Mouse (Mus musculus): ENCODE results near the gene Usp2. TPM values are rescaled to one million over a fixed set of nuclear protein-coding genes. Genes with fewer than 3 reads are reported as not detected.
A peak's percentile ranks its signal among the peaks of the same experiment; 100 is the strongest.

Usp2 gene
- total RNA-seq, 2 experiments from 2014 or later: 41.7 to 47.2 TPM

DNA sequence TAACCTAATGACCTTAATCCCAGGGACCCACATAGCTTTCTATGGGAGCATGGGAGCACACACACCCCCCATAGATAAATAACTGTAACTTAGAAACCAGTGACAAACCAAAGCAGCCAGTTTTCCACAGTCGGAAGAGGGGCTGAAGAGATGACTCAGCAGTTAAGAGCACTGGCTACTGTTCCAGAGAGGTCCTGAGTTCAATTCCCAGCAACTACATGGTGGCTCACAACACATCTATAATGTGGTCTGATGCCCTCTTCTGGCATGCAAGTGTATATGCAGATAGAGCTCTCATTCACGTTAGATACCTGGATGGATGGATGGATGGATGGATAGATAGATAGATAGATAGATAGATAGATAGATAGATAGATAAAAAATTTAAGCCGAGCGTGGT lies 49.4 kb downstream of the Usp2 start:
- DNase-seq (ENCODE audit: low spot score in 2 of 2): no peak

GRCm38 (mm10) chr9:44119011-44119410 lies 52.2 kb downstream of the Usp2 start:
- no peak for DNase-seq (ENCODE audit: low spot score in 2 of 2)

GRCm38 (mm10) chr9:44119948-44120465 lies 53.2 kb downstream of the Usp2 start:
- DNase-seq (ENCODE audit: low spot score in 2 of 2): no peak

DNA sequence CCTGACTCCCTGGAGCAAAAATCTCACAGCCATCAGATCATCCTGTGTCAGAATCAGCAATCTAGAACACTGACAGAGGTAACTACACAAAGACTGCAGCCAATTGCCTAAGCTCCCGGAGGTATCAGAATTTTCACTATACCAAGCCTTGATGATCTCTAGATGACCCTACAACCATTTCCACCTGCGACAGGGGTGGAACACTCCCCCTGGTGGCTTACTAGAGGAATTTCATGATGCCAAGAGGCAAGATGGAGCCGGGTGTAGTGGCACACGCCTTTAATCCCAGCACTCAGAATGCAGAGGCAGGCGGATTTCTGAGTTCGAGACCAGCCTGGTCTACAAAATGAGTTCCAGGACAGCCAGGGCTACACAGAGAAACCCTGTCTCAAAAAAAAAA lies 57.5 kb downstream of the Usp2 start:
- no peak for DNase-seq (ENCODE audit: low spot score in 2 of 2)

GRCm38 (mm10) chr9:44125026-44125425 lies 58.2 kb downstream of the Usp2 start:
- no peak for DNase-seq (ENCODE audit: low spot score in 2 of 2)

DNA sequence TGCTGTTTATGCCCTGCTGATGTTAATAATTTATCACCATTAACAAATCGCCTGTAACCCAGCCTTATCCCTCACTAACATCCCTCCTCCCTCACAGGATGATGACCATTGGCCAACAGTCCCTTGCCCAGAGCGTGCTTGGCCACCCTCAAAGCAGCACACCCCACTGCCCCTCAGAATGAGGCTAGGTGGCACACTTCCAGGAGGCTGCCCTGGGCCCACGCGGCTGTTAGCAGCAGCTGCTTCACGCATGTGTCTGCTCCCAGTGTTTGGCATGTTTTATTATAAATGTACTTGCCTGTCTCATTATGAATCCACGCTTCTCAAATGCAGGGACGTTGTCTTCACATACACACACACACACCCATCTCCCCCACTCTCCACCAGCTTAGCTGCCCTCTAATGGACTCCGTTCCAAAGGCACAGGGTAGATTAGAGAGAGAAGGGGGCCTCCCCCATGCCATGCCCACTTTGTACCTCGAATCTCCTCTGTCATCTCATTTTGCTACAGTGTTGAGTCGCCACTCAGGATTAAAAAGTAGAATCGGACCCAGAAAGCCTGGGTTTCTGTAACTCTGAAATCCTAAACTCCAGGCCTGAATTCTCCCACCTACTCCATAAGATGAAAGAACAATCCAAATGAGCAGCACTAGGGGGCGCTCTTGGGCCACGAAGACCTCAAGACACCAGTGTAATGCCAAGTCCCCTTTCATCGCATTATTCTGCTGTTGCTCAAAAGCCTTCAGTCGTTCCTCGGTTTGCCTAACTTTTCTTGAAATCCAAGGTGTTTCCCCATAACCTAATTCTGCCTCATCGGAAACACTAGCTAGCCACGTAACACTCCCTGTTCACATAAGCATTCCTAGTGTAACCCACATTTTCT lies 59.0 kb downstream of the Usp2 start:
- peak; percentile 88 to 92 for DNase-seq (ENCODE audit: low spot score in 2 of 2)

GRCm38 (mm10) chr9:44126746-44127145 lies 59.9 kb downstream of the Usp2 start:
- DNase-seq (ENCODE audit: low spot score in 2 of 2): no peak

- no peak for DNase-seq (ENCODE audit: low spot score in 2 of 2)
Observed at GRCm38 (mm10) chr9:44127351-44127801, 60.6 kb downstream of the Usp2 start.

GRCm38 (mm10) chr9:44129633-44130032 lies 62.8 kb downstream of the Usp2 start:
- DNase-seq (ENCODE audit: low spot score in 2 of 2): no peak

DNA sequence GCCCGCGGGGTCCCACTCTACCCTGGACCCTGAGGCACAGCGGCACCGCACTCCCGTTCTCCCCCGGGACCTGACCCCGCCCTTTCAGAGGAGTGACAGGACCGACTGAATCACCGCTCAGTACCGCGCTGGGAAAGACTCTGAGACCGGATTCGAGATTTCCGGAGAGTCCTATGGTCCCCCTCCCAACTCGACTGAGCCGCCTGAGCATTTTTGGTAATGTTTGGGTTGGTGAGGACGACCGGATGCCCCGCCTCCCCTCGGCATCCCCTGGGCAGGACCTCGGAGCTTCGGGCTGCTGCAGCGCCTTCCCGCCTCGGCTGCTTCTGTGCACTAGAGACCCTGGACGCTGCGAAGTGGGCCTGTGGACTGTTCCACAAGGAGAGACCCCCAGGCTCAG lies 63.2 kb downstream of the Usp2 start:
- peak in 1 of 2 experiments; percentile 24 for DNase-seq (ENCODE audit: low spot score in 2 of 2)

- no peak for DNase-seq (ENCODE audit: low spot score in 2 of 2)
Observed at GRCm38 (mm10) chr9:44130581-44131275, 63.9 kb downstream of the Usp2 start.

GRCm38 (mm10) chr9:44131276-44131590 lies 64.4 kb downstream of the Usp2 start:
- no peak for DNase-seq (ENCODE audit: low spot score in 2 of 2)

DNA sequence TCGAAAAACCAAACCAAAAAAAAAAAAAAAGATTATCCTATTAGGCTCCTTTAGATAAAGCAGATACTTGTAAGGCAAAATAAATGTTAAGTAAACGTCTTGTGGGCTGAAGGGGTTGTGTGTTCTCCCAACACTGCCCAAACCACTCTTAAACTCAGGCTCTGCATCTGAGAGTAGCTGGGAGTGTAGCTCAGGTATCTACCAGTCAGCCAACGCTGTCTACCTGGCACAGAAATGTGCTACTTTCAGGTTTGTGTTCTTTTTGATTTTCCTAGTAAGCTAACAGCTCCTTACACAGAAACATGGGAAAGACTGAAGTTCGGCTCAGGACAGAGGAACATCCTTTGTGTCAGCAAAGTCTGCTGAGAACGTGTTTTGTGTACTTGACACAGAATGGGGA lies 65.4 kb downstream of the Usp2 start:
- no peak for DNase-seq (ENCODE audit: low spot score in 2 of 2)

GRCm38 (mm10) chr9:44133287-44133686 lies 66.5 kb downstream of the Usp2 start:
- DNase-seq (ENCODE audit: low spot score in 2 of 2): no peak

DNA sequence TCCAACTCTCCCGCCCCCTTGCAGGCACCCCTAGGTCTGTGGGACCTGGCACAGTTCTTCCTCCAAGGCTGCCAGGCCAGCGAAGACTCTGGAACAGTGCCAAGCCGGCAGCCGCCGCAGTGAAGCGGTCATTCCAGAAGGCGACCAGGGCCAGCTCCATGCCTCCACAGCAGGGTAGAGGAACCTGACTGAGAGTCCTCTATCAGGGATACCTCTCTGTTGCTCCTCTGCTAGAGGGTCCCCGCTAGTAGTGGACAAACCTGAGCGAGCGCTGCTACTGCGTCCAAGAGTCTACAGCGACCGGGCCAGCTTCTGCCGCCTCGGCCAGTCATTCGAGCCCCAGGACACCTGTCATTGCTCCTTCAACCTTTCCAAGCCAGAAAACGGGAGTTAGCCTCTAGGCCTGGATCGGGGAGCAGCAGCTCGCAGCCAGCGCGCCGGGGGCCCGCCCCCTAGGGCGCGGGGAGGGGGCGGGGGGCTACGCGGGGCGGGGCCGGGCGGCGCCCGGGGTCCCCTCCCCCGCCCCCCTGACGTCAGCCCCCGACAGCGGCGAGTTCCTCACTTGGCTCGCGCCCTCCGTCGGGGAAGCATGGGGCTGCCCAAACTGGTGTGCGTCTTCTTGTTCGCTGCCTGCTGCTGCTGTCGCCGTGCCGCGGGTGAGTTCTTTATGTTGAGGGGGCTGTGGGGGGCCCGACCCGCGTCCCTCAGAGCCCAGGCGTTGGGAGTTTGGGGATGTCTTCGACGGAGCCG lies 67.5 kb downstream of the Usp2 start, which contains the start of gene Mcam:
TSS of gene Mcam (plus strand) at position 369 of the 750 bp plus-strand sequence.
- DNase-seq (ENCODE audit: low spot score in 2 of 2): peak; percentile 65 to 73

DNA sequence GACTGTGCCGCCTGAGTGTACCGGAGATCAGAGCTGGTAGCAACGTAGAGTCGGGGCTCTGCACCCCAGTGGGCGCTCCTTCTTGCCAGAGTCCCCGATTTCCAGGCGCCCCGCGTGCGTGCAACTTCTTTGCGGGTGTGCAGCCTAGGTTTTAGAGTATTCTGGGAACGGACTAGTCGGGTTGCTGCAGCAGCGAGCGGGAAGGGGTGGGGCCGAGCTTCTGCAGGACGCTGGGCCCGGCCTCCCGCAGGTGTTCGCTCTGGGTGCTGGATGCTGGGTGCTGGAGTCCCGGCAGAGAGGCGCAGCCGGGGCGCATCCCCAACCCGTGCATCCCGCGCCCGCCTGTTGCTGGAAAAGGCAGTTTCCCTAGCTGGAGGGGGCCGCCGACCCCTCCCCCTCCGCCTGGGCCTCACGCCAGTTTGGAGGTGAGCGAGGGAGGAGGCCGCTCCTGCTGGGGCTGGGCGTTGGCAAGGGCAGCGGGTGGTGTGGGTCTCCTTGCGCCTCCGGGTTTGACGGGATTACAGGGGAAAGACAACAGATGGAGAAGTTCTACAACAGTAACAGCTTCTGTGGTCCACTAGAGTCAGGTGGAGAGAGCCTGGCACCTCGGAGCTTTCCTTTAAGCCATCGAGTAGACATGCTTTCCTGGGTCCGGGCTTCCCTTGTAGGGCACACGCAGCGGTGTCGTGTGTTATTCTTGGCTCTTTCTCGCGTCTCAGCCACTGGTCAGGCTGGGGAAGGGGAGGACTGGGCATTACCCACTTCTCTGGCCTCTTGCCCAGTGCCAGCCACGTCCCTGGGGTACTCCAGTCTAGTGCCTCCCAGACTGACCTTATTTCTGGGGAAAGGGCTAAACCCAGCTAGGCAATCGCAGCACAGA lies 68.3 kb downstream of the Usp2 start:
- DNase-seq (ENCODE audit: low spot score in 2 of 2): peak in 1 of 2 experiments; percentile 52

DNA sequence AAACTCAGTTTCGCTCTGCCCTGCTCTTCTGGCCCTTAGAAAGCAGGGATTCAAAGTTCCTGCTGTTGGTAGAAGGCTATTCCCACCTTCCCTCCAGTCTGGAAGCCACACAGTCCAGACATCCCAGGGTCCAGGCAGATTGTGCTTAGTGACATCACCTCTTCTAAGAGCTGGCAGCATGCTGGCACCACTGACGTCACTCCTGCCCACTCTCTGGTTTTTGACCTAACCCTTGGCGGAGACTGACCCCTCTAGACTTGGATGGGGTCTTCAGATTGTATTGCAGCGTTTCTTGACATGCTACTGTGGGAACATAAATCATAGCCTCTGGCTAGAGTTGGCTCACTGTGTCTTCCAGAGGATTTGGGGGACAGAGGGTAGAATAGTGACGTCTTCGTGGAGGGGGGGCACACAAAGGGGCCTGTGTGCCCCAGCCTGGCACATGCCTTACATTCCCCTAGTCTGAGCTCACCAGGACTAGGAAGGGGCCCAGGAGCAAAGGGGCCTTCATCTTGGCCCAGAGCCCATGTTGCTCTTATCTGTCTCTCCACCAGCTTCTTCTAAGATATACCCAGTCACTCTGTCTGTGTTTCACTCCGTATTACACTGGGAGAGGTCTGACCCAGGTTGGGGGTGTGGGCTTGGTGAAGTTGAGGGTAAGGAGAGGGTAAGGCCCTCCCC lies 69.0 kb downstream of the Usp2 start:
- no peak for DNase-seq (ENCODE audit: low spot score in 2 of 2)

DNA sequence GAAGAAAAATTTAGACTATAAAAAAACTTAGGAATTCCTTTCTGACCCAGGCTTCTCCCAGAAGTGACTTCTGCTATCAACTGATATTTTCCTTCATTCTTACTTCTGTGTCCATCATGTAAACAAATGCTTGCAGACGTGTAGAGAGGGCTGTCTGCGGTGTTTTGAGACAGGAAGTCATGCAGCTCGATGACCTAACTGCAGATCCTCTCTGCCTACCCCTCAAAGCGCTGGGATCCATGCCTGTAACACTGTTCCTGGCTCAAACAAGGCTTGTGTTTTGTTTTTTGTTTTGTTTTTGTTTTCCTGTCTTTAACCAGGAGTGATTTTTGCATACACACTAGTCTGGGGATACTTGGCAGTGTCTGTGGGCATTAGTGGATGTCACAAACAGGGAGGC lies 71.0 kb downstream of the Usp2 start:
- no peak for DNase-seq (ENCODE audit: low spot score in 2 of 2)

- no peak for DNase-seq (ENCODE audit: low spot score in 2 of 2)
Observed at GRCm38 (mm10) chr9:44141951-44142350, 75.1 kb downstream of the Usp2 start.

GRCm38 (mm10) chr9:44143421-44143820 lies 76.6 kb downstream of the Usp2 start:
- DNase-seq (ENCODE audit: low spot score in 2 of 2): no peak

Data from layer of hippocampus, postnatal 10 days (tissue).